Mouse (Mus musculus) kidney, adult 11 months (tissue): ENCODE measurements around the gene Gp1bb.

Source experiments
- DNase-seq: peaks from one replicate; pipeline ENCODE4 v3.0.0; 2022

The Gp1bb gene

DNA sequence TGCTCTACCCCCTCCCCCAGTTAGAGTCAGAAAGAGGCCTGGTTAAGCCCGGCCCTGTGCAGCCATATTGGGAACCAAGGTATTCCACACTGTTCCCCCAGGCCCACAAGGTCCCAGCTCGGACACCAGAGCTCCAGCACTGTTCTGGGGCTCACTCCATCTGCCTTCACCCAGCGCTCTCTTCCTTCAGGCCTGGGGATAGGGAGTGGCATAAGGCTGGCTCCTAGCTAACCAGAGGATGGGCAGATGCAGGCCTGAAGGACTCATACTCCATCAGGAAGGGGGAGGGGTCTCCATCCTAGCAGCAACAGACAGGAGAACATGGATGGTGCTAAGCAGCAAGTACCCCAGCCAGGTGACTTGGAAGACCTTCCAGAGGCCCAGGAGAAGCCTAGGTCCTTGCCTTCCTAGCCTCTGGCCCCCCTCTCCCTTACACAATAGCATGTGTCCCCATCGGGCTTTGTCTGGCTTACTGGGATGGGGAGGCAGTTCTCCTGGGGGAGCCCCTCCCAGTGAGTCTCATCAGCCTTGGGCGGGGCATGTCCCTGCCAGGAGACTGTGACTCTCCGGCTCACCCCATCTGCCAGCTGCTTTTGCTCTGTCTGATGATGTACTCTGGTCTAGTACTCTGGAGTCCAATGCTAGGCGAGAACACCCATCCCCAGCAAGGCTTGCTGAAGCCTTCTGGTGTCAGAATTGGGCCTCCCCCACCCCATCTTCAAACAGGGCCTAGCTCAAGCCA, 6.2 kb upstream of the Gp1bb start:
- DNase-seq = no peak

DNA sequence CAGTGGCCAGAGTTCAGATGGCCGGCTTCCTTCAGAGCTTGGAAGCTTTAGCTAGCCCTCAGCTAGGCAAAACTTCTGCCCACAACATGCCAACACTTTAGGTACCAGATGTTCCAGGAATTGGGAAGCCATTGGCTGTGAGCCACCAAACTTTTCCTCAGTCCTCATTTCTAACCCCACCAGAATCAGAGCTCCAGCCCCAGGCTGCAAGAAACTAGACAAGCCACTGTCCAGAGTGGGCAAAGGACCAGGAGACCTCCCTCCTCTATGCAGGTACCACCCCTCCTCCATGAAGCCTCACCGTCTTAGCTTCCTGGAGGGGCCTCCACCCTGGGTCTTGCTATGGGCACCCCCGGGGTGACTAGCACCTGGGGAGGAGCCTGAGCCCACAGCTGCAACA, 5.0 kb upstream of the Gp1bb start:
- no peak for DNase-seq

DNA sequence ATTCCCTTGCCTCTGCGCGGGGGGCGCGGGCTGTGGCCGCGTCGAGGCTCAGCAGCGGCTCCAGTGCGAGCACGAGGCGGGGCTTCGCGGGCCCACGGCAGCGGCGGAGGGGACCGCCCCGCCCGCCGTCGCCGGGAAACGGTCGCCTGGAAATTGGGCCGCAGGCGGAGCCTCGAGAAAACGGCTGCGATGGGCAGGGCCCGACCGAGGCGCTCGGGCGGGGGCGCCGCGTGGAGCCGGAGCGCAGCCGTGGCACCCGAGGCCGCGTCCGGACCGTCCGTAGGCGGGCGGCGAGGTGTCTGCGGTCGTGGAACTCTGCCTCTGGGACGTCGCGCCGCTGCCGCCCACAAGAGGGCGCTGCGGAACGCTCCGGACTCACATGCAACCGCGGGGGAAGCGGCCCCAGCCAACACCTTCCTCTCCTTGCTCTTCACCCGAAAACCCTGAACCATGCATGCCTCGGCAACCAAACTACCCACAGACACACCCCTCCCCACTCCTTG, 4.2 kb upstream of the Gp1bb start, which contains the start of gene Gm49601:
Gene Gm49601 (minus strand): TSS at position 52 of the 503 bp plus-strand sequence.
- peak; percentile 63 for DNase-seq

DNA sequence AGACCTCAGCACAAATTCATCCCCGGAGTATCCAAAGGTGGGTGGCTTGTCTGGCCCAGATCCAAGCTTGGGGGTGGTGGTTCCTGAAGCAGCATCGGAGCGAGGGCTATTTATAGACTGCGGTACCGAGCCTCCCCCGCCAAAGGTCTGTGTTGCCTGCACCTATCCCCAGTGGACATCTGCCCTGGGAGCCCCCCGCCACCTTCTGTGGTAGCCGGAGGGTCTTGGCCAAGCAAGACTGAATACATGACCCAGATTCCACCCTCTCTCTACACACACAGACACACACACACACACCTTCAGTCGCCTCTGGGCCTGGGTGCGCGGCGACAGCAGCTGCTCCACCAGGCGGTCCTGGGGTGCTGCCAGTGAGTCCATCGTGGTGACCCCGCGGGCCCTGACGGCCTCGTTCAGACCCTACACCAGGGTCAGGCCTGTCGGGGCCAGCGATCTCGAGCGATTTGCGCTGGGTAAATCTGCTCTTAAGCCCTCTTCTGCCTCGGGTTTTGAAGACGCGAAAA, 3.6 kb upstream of the Gp1bb start:
- DNase-seq = no peak

DNA sequence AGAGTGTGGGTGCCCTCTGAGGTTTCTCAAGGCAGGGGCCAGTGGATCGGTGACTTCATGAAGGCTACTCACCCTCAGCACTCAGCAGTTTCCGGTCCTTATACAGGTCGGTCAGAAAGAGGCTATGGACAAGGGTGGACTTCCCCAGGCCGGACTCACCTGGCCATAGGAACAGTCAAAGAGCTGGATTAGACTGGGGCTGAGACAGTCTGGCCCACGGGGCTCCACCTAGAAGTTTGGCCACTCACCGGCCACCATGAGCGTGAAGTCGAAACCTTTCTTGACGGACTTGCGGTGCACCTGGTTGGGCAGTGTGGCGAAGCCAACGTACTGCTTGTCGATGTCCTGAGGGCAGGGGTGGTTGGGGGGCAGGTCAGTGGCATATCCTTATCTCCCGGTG, 2.9 kb upstream of the Gp1bb start:
- DNase-seq = no peak

DNA sequence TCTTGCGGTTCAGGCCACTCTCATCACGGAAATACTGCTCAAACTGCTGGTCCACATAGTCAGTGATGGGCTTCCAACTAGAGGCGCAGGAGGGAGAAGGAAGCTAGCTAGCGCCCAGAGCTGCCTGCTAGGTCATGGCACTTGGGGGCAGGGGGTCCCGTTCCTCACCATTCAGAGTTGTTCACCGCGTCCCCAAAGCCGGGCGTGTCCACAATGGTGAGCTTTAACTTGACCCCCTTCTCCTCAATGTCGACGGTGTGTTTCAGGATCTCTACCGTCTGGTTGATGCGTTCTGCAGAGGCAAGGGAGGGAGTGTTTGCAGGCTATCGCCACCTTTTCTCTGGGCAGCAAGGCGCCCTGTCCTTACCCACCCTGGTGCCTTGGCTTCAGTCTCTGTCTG, 2.4 kb upstream of the Gp1bb start:
- DNase-seq = no peak

DNA sequence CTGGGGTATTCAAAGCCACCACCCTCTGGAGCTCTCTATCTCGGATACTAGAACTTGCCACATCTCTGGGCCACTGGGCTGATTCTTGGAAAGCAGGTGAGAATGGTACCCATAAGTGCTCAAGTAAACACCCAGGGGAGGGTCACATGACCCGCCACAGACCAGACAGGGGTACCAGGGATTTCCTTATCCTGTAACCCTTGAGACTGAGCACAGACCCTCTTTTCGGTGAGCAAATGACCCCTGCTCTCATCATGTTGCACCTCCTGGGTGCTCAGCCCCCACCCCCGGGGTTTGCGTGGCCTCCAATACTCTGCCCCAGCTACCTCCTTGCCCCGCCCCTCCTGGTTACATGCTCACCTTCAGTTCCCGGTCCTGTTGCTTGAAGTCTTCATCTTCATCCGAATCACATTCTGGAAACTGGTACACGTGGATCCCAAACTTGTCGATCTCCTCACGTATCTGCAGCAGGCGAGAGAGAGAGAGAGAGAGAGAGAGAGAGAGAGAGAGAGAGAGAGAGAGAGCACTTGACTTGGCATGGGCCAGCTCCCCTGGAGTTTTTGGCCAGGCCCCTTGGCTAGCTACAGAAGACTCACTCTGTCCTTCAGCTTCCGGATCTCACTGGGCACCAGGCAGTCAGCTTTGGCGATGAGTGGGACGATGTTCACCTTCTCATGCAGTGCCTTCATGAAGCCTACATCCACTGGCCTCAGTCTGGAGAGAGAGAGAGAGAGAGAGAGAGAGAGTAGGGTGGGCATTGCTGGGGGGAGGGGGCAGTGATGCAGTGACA, 1.7 kb upstream of the Gp1bb start:
- no peak for DNase-seq

DNA sequence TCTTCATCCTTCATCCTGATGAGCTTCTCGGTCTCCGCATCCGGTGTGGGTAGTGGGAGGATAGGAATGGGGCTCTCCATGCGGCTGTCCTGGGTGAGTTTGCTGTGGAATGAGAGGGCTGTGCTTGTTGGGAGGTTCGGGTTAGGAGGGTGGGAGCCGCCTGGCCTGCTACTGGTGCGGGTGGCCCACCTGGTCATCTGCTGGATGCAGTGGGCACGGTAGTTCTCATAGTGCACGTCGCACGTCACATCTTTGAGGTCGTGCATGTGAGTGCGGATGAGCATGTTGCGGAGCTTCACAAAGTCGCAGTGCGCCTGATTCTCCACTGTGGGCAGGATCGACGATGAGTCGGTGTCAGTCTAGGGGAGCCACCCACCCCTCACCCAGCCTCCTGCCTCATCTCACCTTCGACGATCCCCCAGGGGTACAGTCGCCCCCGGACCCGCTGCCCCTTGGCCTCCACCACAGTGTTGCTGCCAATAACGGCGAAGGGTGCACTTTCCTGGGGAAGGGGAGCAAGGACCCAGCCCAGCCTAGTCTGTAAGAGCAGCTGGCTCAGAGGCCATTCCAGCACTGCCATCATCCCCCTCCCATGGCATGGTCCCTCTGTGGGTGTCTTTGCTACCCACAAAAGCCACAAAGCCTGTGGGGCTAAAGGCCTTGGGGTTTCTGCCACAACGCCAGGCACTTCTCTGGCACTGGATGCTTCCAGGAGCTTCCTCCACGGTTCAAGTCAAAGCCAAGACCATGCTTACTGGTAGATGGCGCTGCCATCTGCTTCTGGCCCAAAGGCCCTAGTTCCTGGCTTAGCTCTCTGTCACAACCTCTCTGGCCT, 930 bp upstream of the Gp1bb start:
- no peak for DNase-seq

DNA sequence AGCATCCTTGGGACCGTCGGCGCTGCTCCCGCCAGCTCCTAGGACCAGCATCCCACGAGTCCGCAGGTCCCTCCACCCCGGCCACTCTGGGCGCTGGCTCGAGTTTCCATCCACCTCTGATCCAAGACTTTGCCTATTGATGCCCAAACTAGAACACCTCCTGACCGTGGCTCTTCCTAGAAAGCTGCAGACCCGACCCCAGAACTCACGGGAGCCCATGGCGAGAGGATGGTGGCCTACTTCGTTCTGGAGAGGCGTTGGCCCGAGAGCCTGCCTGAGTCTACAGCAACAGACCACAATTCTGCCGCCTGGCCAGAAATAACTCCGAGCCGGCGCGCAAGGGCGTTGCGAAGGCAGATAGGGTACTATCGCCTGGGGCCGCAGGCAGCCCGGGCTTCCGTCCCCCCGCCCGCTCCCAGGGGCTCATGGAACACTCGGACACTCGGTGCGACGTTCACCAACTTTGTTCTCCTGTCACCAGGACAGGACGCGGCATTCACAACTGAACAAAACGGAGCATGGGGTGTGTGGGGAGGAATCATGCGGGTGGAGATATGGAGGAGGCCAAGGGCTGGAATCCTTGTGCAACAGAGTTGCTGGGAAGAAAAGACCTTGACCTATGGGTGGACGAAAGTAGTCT, 721 bp downstream of the Gp1bb start:
- DNase-seq = no peak

DNA sequence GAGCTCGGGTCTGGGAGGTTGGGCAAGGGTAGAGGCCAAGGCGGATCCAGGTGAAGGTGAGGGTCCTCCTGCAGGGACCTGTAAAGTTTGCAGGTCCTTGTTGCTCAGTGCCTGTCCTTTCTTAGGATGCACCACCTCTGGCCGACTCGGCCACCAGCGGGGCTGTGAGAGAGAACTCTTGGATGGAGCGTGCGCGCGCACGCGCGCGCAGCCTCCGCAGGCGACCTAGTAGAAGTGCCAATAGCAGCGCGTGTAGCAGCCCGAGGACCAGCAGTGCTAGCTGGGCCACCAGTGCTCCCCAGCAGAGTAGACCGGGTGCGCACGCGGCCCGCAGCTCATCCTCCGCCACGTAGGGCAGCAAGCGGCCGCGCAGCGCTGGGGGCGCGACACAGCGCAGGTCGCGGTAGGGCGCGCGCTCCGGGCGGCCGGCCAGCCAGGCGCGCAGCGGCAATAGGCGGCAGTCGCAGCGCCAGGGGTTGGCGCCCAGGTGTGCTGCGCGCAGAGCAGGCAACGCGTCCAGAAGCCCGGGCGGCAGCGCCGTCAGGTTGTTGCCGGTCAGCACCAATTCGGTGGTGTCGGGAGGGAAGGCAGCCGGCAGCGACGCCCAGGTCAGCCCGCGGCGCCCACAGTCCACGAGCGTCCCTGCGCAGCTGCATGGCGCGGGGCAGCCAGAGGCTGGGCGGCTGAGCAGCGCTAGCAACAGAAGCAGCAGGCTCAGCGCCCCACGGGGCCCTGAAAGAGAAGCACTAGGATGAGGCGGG, 1.4 kb downstream of the Gp1bb start:
- DNase-seq = no peak

DNA sequence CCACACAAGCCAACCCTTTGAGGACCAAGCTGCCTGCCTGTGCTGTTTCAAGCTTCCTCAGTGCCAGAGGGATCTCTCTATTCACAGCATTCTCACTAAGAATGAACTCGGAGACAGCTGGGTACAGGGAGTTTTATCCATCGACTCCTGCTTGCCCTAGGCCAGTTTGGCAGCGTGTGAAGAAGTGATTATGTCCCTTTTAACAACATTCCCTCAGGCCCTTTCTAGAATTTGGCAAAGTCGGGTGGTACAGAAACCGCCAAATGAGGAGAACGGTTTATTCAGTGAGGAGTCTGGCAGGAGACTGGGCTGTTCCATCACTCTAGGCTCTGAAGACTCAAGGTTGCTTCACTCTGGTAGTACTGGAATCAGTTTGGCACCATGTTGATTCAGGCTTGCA, 2.0 kb downstream of the Gp1bb start:
- DNase-seq = no peak

DNA sequence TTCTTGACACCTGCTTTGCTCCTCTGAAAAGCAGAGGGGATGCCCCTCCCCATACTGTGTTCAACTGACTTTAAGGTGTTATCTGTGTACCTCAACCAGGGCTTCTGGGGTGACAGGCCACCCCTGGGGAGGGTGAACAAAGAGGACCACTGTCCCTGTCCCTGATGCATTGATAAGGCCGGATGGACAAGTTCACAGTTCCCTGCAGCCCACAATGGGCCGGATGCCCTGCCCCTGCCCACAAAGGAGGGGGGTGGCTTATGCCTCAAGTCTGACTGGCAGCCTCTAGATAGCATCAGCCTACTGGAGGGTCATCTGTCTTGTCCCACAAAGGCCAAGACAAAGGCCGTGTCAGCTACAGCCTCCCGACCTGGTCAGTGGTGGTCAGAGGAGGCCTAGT, 3.1 kb downstream of the Gp1bb start:
- DNase-seq = no peak

DNA sequence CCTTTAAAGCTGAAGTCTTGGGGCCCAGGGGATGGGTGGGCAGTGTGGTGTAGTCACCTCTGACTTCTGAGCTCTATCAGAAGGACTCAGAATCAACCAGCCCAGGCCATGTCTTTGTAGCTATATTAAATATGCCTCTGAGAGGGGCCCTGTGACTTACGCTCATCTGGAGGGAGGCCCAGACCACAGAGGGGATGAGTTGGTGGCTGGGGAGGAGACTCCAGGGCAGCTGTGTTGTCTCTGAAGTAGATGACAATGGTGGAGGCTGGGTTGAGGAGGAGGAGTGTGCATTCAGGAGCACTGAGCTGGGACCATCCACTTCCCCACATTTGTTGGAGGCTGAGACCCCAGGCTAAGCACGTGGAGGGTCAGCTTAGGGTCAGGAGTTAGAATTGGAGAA, 3.9 kb downstream of the Gp1bb start:
- DNase-seq = no peak

DNA sequence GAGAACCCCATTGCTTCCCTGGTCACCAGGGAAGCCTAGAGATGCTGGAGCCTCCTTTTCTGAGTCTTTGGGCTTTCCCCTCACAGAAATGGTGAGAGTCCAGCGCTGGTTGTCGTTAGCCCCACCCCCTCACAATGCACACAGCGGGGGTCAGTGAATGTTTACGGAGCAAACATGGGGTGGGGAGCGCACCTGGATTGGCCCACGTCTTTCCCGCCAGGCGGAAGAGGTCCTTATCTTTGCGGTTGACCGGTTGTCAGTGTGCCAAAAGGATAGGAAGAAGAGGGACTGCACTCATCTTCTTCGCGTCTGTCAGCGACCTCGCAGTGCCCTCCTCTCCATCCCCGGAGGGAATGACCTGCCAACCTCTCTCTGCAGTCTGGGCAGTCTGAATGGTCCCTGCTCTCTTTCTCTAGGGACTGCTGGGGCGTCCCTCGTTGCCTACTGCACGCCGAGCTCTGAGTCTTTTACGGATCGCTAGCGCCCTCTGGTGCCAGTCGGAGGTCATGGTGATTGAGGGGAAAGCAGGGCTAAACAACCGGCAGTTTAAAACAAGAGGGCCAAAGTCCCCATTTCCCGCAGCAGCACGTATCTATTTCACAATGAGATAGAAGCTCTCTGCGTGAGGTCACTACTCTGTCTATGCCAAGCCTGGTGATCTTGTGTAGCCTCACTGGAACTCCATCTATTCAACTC, 4.7 kb downstream of the Gp1bb start:
- DNase-seq = peak; percentile 73

DNA sequence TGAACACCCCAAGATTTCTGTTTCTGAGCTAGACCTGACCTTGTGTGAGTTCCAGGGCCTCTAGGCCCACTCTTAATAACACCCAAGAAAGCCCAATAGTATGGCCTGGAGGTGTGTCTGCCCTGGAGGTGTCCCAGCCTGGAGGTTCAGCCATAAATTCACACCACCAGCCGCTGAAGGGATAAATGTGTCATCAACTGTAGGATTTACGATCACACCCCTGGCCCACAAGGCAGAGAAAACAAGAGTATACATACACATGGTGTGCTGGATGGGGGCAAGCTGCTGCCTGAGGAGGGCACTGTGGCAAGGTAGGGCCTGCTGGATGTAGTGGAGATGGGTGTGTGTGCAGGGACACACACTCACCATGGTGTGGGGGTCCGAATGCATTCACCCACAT, 8.9 kb downstream of the Gp1bb start:
- no peak for DNase-seq

DNA sequence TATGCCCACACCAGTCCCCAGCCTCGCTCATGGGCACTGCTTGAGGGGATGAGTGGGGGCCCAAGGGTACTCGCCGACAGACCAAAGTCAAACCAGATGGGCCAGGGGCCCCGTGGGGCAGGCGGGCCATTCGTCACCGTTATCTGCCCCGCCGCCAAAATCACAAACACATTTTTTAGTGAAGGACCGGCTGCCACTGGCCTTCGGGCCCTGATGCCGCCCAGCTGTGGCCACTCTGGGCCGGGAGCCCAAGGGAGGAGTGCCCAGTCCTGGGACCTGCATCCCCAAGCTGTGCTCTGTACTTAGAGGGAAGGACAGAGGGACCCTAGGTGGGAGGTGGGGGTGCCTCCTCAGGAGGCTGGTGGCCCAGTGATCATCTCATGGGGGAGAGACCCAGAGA, 10.5 kb downstream of the Gp1bb start:
- DNase-seq = no peak

DNA sequence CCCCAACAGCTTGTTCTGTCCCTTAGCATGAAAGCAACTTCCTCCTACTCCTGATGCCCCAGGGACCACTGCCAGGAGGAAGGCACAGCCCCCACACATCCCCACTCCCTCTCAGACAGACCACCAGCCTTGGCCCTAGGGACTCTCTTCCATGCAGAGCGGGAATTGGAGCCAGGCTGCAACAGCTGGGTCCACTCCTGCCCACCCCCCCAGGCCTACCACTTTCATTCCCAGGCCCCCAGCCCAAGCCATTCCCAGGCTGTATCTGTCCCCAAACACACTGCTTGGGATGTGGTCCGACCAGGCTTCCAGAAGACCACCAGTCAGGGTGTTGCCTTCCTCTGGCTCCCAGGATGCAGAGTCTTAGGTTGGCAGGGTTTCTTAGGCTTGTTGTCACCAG, 13.1 kb downstream of the Gp1bb start:
- DNase-seq = no peak

DNA sequence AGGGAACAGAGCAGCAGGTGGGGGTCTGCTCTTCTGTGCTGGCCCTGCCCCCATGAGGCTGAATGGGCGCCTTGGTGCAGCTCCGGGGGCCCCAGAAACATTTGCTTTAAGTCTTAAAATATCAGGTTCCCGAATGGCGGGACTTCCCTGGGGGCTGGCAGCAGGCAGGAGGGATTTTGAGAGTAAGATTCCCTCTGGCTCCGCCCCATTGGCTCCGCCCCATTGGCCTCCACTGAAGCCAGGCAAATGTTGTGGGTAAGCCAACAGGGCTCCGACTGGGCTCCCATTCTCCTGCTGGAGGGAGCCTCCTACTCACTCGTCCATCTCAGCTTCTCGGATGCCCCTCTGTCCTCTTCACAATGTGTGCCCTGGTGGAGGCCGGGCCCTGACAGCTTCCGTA, 14.0 kb downstream of the Gp1bb start:
- DNase-seq = no peak

DNA sequence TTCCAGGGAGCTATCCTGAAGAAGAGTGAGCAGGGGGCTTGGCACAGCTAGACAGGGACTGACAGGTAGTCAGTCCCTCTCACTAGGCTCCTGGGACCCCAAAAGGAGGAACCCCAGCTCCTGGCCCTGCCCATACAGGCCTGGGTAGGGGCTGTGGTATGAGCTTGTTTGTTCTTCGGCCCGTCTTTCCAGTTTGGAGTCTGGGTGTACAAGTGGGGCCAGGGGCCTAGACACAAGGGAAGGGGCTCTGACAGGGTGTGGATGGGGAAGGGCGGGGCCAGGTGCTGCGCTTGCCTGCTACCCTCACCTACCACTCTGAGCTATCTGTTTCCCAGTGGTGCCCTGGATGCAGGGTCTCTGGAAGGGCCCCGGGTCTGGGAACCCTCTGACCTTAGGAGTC, 16.5 kb downstream of the Gp1bb start:
- no peak for DNase-seq

DNA sequence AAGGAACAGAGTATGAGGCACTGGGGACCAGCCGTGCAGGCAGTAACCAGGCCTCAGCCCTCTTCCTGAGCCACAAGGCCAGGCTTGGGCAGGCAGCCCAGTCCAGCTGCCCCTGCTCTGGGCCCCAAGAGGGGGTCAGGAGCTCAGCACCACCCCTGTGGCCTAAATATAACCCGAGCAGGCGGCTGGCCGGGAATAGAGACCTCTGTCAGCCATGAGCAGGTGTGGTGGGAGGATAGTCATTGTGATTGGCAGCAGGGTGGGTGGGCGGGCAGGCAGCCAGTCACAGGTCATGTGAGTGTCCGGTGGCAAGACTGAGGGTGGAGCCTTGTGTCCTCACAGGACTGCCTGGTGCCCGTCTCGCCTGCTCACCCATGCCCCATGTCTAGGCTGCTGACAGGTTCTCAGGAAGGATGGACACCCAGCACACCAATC, 17.9 kb downstream of the Gp1bb start:
- DNase-seq = peak; percentile 40

DNA sequence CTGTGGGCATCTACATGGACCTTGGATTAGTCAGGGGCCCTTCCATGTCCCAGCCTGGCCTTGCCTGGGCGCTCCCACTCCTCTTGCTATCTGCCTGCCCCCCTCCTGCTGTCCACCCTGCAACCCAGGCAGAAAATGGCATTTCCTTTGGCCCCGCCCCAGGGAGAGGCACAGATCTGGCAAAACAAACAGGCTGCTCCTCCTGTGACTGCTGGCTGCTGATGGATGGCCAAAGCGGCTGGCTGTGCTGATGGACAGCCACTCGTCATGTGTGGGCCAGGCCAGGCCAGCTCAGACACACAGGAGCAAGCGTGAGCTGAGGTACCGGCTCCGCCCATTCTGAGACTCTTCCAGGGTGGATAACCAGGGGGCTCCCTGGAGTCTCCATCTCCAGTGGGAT, 20.8 kb downstream of the Gp1bb start:
- DNase-seq = no peak
